Mouse (Mus musculus): Measurements from ENCODE around the gene Pde7b.
A peak's percentile ranks its signal among the peaks of the same experiment; 100 is the strongest.

The Pde7b gene

DNA sequence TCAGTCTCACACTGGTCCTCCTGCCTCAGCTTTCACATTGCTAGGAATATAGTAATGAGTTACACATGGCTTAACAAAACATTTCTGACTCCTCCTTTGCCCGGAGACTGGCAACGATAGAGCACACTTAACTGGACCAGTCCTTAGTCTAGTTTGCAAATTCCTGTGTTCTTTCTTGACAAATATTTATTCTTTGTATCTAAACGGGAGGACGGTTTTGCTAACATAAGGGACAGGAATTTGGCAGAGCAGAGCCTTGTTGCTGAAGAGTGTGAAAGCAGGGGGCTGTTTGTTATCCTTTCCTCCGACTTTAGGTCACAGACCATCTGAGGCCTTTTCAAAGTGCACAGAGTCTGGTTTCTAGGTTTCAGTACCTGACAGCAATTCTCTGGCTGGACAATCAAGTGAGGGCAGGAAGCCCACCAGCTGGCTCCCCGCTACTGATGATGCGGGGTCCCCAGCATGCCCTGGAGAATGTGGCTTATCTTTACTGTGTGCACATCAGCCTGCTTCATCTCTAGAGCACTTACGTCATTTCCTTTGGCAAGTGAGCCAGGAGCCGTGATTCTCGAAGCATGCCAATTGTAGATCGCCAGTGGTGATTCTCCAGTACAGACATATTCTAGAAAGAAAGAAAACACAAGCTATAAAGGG, 306.5 kb downstream of the Pde7b start:
- peak; percentile 47 to 72 for DNase-seq

DNA sequence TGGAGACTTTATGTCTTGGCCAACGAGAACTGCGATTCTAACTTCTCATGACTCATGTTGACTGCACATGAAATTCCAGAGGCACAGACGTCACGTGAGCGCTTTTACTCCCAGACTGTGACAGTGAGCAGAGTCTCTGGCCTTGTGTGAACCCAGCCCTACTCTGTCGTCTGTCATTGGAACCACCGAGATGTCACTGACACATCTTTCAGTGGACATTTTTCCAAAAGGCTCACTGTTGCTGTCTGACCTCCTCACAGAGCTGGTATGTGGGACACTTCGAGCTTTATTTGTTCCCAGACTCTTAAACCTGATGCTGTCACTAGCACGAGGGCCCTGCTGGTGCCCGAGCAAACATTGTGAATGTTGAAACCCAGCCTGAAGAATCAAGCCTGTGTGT, 315.7 kb downstream of the Pde7b start:
- peak; percentile 65 to 78 for DNase-seq

DNA sequence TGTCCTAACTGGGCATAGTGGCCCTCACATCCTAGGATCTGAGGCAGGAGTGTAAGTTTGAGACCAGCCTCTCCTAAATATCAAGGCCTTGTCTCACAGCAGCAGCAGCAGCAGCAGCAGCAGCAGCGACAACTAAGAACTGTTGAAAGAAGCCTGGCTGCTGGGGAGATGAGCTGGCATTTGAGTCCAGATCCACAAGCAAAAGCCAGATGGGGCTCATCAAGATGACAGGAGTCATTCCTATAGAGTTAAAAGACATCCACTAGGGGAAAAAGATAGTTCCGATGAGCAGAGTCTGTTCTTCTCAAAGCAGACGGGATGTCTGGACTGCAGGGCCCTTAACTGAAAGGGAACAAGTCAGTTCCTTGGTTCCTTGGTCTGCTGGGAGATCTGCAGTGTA, 316.5 kb downstream of the Pde7b start:
- DNase-seq: no peak

DNA sequence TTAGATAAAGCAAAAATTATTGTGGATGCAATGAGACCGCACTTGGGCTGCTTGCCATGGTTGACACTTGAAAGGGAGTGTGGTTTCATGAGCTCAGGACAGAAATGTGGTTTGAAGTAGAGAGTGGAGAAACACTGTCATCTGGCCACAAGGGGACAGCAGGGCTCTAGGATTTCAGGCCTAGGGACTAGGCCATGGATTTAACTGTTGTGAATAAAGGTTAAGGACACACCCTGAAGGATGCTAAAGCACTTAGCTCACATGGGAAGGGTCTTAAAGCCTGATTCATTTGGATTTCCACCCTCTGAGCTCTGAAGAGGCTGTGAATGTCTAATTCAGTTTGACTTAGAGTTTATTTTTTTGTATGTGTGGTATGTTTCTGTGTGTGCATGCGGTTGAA, 319.4 kb downstream of the Pde7b start:
- peak; percentile 56 to 58 for DNase-seq

DNA sequence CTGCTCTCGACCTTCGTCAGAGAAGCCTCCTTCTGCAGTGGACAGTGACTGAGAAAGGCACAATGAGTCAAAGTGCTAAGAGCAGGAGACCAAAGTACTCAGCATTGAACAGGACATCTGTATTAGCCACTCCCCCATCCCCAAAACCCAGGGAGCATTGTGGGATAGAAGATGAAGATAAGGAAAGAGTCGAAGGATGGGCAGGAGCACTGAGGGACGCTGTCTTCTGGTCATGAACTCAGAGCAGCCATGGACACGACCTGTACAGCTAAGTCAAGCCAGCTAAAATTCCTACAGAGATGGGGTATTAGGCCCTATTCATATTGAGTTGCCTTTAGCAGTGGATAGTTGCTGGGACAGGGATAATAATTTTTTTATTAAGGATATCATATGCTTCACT, 321.9 kb downstream of the Pde7b start:
- DNase-seq: no peak

DNA sequence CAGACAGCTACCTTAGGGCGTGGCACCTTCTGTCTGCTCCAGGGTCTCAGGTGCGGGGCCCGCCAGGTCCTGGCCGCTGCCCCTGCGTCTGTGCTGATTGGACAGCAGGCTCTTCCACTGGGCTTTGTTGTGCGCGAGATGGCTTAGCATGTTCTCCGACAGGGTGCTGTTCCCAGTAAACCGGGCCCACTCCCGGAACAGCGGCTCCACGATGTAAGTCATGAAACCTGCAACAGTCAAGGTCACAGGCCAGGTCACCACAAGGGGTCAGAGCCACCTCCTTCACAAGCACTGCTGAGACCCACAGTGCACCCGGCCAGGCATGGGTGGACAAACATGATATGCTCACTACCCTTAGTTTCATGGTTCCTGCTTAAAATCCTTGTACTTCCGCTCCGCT, 324.5 kb downstream of the Pde7b start:
- no peak for DNase-seq

DNA sequence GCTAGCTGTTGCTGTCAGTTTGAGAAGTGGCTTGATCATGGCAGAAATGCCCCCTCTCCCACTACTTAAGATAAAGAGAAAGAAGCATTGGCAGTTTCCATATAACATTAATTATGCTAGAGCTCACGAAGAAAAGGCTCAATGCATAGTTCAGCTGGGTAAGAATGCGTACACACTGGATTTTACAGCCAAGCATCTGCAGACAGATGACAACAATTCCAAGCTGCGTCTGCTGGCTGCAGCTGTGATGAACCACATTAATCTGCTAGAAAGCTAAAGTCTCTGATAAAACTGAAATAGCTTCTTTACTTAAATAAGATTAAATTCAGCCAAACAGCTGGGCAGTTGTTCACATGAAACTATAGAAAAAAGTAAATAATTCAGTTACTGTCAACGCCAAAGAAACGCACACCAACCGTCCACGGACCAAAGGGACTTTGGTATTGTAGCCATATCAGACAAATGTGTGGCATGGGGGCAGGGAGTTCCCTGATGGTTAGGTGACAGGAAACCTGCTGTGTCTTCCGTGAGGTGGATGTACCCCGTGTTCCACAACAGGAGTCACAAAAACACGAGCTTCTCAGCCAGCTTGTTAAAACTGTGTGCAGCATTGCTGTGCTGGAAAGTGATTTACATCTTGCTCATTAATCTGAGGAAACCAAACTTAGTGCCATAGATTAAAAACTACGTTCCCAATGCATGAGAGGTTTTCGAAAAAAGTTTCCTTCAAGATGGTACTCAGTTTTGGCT, 326.1 kb downstream of the Pde7b start:
- no peak for DNase-seq

DNA sequence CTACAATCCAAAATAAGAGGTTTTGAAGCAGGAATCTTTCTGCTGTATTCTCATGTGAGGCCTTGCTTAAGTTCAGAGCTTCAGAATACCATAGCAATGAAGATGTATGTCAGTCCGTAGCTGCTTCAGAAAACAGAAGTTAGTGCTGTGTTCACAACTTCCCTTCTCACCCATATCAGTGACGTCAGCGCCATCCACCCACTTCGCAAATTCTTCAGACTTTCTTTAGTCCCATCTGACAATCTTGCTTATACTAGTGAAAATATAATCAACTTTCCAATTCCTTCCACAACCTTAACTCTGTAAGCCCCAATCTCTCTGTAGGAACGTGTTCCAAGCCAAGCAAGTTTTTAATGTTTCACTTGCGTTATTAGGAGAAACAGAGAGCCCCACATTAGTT, 326.7 kb downstream of the Pde7b start:
- no peak for DNase-seq

DNA sequence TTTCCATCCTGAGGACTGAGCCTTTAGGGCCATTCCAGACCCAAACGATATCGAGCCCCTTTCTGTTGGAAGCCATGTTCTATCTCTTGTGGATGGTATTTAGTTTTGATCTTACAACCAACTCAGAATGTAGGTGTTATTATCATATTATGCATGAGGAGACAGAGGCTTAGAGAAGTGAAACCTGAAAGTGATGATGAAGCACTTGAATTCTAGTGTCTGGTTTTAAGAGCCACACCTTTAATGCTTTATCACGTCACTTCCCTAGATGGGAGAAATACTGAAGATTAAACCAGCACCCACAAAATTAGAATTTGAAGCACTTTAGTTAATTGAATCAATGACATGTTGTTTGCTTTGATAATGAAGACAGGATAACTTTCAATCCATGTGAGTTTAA, 329.1 kb downstream of the Pde7b start:
- no peak for DNase-seq

DNA sequence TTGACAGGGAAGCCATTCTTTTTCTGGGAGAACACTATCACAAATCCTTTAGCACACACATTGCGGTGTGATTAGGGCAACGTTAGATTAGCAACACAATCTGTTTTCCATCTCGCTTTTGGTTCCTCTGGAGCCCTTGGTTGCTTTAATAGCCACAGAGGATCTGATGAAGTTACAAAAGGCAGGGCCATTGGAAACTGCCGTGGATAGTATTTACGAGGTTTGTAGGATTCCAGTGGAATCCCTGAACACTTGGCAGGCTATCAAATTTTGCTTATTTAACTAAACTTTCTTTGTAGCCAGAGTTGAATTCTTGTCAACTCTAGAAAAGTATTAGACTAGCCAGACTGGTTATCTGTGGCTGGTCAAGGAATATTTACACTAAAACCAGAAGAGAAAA, 330.1 kb downstream of the Pde7b start:
- no peak for DNase-seq

DNA sequence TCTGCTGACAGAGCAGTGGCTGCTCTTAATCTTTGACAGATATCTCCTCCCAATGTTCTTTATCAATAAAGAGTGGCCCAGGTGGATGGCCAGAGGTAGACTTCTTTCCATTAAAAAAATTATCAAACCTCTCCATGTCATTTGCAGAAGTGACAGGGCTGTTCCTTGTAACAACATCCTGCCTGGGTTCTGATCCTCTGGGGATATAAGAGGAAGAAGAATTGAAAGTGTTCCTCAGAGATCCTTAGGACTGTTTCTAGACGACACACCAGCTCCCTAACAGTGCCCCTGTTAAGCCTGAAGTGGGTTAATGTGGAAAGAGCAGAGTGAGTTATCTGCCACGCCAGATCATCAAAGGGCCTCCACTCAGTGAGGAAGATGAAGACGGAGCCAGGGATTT, 334.3 kb downstream of the Pde7b start:
- no peak for DNase-seq

DNA sequence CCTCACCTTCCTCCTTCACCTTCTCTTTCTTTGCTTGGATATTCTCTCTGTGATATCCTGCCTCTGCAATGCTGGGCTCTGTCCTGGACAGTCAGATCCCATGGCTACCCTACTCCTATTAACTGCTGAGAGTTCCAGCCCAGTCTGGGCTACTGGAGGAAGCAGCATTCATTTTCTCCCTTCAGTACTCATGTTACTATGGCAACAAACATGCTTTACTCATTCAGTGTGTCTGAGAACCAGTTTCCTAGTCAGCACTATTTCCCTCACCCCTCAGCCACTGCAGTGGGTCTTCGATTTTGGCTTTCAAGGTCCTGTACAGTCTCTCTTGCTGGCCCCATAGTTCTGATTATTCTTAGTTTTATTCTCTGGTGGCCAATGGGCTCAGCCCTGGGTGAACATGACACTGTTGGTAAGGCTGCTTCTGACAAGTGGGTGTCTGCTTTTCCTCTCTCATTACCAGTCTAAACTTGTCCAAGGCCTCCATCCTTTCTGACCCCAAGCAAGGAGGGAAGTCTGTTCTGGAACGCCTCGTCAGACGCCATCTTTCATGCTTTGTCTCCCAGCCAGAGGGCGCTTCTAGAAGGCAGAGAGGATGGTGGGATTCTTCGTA, 342.0 kb downstream of the Pde7b start:
- no peak for DNase-seq

DNA sequence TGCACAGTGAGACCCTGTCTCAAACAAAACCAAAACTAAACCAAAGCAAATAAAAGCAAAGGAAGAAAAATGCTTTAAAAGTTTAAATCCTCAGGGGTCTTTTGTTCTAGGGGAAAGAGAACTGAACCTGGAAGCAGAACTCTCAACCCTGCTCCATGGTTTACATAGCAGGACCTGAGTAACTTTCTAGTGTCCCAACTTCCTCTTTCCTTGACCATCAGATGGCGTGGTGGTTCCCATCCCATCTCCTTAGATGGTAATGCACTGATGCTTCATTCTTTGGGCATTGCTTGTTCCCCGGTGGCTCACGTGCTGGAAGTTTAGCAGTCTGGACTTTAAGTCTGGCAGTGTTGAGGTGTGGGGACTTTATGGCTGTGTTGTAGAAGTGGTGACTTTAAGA, 343.5 kb downstream of the Pde7b start:
- DNase-seq: no peak

DNA sequence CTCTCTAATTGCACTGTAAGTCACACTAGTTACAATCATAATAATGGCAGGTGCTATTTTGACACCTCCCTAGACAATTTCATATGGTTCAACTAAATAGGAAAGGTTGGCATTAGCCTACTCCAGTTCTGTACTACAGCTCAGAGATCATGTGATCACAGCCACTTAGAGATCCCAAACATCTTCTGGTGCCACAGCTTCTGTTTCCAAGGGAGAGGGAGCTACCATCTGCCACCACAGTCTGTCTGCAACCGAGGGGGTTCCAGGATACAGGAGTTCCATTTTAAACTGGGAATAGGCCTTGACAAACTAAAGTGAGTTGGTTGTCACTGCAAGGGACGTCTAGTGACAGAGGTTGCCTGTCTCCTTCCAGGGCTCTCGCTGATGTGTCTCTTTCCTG, 344.1 kb downstream of the Pde7b start:
- no peak for DNase-seq

DNA sequence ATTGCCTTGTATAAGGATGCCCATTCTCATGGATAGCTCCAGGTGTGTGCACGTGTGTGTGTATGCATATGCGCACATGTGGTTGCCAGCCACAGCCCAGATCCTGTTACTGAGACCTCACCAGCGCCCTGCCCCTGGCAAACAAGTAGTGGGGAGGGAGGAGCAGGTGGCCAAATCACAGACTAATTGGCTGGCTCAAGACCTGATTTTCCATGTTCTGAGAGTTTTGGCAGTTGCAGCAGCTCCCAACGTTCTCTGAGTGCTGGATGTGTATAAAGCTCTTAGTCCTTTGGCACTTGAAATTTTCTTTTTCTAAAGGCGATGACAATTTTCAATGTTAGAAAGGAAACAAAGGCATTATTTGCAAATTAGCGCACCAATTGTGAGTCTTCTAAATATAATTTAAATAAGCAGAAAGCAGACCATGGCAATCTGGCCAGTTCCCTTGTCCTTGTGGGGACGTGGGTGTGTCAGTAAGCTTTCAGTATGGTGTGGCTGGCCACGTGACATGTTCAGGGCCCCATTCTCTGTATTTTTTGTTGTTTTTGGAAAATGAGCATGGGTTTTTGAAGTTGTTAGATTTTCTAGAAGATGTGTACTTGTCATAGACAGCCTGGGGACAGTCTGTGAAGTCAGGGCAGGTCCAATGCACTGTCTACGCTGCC, 345.7 kb downstream of the Pde7b start:
- DNase-seq: peak in 1 of 2 experiments; percentile 22

DNA sequence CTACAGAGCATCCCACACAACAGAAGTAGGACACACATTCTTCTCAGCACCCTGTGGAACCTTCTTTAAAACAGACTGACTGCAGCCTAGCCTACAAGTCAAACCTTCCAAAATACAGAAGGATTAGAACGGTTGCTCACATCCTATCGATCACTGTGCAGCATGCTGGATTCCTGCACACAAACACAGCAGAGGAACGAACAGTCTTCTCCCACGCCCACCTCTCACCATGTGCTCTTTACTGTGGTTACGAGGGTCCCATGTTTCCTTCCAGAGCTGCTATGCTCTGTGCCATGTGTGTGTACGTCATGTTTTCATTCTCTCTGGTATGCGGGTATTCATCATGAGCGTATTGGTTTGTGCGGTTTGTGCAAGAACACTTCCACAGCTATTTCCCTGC, 347.3 kb downstream of the Pde7b start:
- DNase-seq: no peak

DNA sequence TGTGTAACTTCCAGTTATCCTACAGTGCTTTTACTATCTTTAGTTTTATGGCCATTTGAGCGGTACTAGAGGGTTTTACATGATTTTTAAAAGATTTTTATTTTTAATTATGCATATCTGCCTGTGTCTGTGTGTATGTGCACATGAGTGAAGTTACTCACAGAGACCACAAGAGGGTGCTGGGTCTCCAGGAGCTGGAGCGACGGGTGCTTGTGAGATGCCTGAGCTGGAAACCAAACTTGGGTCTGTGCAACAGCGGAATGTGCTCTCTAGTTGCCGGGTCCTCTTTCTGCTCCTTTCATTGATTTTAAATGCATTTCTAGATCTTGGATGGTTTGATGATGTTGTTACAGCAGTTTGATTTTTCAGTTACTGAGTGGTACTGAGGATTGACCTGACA, 352.8 kb downstream of the Pde7b start:
- no peak for DNase-seq

DNA sequence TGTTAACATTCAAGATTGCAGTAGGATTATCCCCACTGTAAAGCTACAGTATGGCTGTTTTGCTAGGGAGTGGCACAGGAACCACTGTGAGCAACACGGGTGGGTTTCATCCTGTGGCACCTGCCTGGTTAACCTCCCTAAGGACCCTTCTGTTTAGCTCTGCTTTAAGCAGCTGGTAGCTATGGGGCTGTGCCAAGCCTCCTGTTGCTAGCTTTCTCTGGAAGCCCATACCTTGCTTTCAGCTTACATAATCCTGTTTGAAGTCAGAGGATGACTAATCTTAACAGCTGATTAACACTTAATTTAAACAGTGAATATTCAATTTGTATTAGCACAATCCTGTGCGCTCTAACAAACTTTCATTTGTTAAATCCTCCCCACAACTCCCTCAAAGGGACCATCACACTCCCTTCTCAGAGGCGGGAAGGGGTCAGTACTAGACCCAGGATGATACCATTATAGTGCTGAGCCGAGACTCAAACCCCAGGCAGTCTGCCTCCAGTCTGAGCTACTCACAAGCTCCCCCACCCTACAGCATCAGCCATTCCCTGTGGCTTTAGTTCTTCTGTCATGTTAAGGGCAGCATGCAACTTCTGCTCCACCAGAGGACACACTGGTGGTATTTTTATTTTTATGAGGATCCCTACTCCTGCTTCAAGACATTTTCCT, 362.3 kb downstream of the Pde7b start:
- DNase-seq: no peak

DNA sequence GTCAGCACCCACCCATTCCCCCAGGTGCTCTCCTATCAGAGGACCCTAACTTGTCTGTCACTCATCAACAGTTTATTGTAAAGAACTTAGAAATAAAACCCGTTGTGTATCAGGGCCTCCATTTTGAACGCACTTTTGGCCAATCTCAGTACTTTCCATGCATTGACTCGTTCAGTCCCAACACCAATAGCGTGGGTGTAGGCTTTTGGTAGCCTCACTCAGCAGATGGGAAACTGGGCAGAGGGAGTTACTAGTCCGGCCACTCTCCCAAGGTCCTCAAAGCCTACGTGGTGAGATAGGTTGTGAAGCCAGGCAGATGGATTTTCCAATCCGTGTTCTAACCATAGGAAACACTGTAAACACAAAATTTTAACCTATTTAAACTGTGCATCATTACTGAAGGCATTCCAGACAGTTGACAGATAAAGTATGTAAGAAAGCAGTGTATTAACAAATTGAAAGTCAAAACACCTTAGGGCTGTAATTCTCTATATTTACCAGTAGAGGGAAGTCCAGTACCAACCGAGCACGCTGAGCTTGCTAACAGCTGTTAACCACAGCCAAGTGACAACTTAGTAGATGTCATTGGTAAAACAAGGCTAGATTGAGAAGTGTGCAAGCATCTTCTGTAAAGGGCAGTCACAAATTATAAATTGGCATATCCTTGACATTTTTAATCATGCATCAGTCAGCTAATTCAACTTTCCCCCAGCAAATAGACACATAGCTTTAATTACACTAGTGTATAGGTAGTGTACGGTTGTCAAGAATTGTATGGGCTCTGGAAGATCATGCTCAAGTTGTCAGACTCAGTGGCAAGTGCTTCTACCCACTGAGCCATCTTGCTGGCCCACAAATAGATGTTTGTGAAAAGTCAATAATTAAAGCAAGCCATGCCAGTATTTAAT, 363.1 kb downstream of the Pde7b start:
- peak in 1 of 2 experiments; percentile 11 for DNase-seq

DNA sequence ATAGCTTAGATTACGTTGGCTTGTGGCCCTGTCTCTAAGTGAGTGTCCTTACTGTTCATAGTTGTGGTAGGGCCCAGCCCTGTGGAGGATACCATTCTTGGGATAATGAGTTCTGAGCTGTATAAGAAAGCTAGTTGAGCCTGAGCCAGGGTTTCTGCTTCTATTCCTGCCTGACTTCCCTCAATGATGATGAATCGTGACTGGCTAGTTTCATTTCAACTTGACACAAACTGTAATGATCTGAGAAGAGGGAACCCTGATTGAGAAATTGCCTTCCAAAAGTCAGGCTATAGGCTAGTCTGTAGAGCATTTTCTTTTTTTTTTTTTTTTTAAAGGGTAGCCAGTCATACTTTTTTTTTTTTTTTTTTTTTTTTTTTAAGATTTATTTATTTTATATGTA, 376.0 kb downstream of the Pde7b start:
- no peak for DNase-seq

Data from lung, adult 18-20 months (tissue).